Mouse (Mus musculus) heart, postnatal 0 days (tissue): ENCODE data around the gene Tbck.

Experiments used
- CTCF ChIP-seq: IDR thresholded peaks from 2 replicates; pipeline ENCODE4 v1.5.1; 2016; ENCODE audit warnings: antibody characterized with exemption, control low read depth, low read depth
- EP300 ChIP-seq: IDR thresholded peaks from 2 replicates; pipeline ENCODE4 v1.6.1; 2016; ENCODE audit warnings: antibody characterized with exemption, low read depth

DNA sequence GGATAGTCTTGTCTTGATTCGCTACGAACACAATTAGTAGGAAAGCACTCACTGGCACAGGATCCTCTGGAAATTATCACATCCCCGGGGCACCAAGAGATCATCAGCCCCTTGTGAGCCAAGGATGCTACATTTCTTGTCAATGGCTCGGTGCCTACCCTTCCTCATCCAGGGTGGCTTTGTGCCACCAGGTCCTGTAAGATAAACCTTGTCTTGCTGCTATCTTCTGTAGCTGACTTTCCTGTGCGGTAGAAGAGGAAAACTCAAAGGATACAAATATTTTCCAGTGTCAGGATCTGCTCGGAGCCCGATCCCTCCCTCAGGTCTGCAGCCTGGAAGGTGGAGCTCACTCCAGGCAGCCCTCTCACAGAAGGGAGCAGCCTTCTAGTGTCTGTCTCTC is 175.6 kb downstream of the Tbck start:
- TF ChIP-seq CTCF (no peak), EP300 (no peak)
